Mouse (Mus musculus): ENCODE measurements around the gene Mcpt9.
"Not testable (repeated sequence)": the region's sequence is repeated elsewhere in the genome, so short reads cannot be mapped to it uniquely, and the experiment has no call there.

GRCm38 (mm10) chr14:56062213-56062612, 31.9 kb upstream of the Mcpt9 start, which contains the start of gene Mcpt4:
- not testable (repeated sequence) for TF ChIP-seq POLR2A (IDR thresholded peaks at IDR 0.05; ENCODE audit: borderline replicate concordance, insufficient read depth, low read length); CTCF (IDR thresholded peaks at IDR 0.05; ENCODE audit: borderline replicate concordance, insufficient read depth, low read depth, low read length)
